Mouse (Mus musculus) Patski (cell line): Measurements from ENCODE around the gene Bmt2. TPM values are rescaled to one million over a fixed set of nuclear protein-coding genes. Genes with fewer than 3 reads are reported as not detected.

ENCODE experiments used
- ATAC-seq: fragments of 100-300 bp; one replicate; pipeline ENCODE4 v1.8.0; 2021
- CTCF ChIA-PET: fragments of 350-600 bp; sonication (Branson Sonifier 250); formaldehyde crosslinking; loops from one replicate; lab custom pipeline; 2022; ENCODE audit warnings: inconsistent platforms; lab: Charles Lee
- POLR2A ChIA-PET: fragments of 350-600 bp; sonication (Branson Sonifier 250); formaldehyde crosslinking; loops from one replicate; lab custom pipeline; 2022; ENCODE audit warnings: antibody characterized with exemption, inconsistent platforms; lab: Charles Lee
- DNase-seq: peaks from one replicate; pipeline ENCODE4 v3.0.0-alpha.2; 2011; ENCODE audit warnings: low read depth, low spot score
- H3K27me3 ChIP-seq: fragments of 371-371 bp; one replicate; pipeline ENCODE4 v1.5.1; 2021
- CTCF ChIP-seq: fragments of 100-300 bp; IDR thresholded peaks from one replicate; pipeline ENCODE4 v1.5.1; 2021
- in situ Hi-C: fragments of 300-500 bp; cut with MboI; formaldehyde crosslinking; loops from 3 replicates; pipeline ENCODE4 v1.11.1; 2018; ENCODE audit warnings: low pct_unique_long_range_greater_than_20kb, mixed read lengths
- polyA plus RNA-seq: library from polyadenylated mRNA; unstranded; gene quantifications from one replicate; pipeline ENCODE4 v1.2.3, GENCODE M21; 2021

Gene Bmt2
- polyA plus RNA-seq, 1 experiment from 2014 or later: 13.7 TPM

DNA sequence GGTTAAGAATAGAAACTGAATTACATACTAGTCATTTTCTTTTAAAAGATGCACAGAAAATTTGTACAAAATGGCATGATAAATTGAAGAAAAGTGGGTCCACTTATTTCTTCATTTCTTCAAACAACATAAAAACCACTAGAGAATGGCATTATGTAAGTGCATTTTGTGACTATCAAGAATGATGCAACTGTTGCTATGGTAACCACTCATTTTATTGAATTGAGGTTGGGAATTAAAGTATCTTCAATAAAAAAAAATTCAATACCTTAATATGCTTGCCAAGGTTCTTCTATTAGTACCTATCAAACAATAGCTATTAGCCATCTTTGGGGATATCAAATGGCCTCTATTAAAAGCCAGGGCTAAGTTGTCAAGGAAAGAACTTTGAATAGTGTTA is 1.6 kb downstream of the Bmt2 start:
- ChIA-PET CTCF (interaction anchor here (1.1 kb wide), 1 partner anchor 12 kb away, joined by 3 read pairs; no protein-coding TSS in a partner anchor), POLR2A (no interaction called here)
- DNase-seq: no peak
- no peak for ATAC-seq
- in situ Hi-C loops: loop anchor here (10.0 kb wide), 1 partner anchor 189 kb away; no protein-coding TSS in a partner anchor
- H3K27me3 ChIP-seq: no peaks in the 10 kb centered on the region
- no peak for TF ChIP-seq CTCF

DNA sequence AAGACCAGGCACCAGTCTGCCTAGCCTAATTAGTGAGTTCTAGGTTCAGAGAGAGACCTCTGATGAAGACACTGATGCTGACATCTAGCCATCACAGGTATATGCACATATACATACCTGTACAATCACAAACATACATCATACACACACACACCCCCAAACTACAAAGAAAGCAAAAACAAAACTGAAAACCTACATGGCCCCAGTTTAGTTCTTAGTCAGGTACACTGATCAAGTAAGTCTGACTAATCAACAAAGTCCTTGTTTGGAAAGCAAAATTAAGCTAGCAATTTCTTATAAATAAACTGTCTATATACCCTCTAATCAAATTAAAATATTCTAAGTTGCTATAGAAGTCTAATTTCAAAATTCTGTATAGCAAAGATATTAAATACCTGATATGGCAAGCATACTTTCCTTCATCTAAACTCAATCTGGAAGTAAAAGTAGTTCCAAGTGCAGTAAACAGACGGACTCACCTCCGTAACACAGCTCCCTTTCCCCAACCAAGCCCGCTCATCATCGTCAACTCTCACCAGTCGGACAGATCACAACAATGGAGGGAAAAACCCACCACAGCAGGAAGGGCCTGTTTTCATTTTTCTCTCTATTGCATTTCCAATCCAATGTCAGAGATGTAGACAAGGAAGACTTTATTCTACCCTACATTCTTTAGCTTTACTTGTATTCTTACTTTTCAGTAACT is 3.0 kb downstream of the Bmt2 start:
- no peak for ATAC-seq
- TF ChIP-seq CTCF: no peak
- in situ Hi-C loops: loop anchor here (10.0 kb wide), 1 partner anchor 190 kb away; no protein-coding TSS in a partner anchor
- CTCF ChIA-PET: no interaction called here
- DNase-seq: no peak
- POLR2A ChIA-PET: no interaction called here
- H3K27me3 ChIP-seq: no peaks in the 10 kb centered on the region

DNA sequence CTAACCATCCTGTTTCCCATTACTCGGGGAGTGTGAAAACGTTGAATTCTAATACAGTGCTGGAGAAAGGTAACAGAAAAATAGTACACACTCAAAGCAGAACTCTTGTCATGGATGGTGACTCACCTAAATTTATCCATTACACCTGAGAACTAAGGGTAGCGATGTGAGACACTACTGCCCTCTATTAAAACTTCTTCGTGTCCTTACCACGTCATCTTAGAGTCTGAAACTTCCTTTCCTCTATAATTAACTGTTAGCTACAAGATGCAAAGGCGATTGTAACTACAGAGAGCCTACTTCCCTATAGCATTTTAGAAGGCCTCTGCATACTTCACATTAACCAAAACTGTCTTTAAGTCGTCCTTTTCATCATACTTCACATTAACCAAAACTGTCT is 12.1 kb downstream of the Bmt2 start:
- ATAC-seq: no peak
- no peak for DNase-seq
- ChIA-PET POLR2A (no interaction called here), CTCF (no interaction called here)
- in situ Hi-C loops: no loop called here
- no peaks in the 10 kb centered on the region for H3K27me3 ChIP-seq
- no peak for TF ChIP-seq CTCF

DNA sequence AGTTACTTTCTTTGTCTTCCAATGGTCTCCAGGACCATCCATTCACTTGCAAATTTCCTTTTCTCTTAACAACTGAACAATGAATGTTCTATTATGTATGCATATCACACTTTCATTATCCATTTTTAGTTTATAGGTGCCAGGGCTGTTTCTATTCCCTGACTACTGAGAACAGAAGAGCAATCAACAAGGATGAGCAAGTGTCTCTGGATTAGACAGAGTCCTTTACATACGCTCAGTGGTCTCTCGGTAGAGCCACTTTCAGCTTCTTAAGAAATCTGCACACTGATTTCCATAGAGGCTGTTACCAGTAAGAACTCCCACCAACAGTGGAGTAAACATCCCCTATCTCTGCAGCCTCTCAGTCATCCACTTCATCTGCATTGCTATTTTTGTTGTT is 19.8 kb downstream of the Bmt2 start:
- in situ Hi-C loops: no loop called here
- DNase-seq (no peak), ATAC-seq (no peak)
- TF ChIP-seq CTCF: no peak
- POLR2A ChIA-PET: no interaction called here
- CTCF ChIA-PET: interaction anchor here (1.3 kb wide), 1 partner anchor 12 kb away, joined by 4 read pairs; no protein-coding TSS in a partner anchor
- no peaks in the 10 kb centered on the region for H3K27me3 ChIP-seq

DNA sequence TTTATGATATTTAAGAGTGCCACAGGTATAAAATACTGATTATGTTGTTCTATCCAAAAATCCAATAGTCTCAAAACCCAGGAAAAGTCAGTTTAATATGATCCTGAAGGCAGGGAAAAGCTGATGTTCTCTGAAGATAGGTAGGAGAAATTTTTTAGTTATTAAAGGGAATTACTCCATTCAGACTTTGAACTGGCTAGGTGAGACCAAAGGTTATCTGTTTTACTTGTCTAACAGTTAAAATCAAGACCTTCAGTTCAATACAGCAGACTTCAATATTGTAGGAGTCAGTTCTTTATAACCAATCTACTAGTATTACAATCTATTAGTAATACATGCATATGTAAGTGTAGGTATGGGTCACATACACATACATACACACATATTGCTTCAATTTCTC is 23.7 kb downstream of the Bmt2 start:
- no peak for TF ChIP-seq CTCF
- POLR2A ChIA-PET: no interaction called here
- ATAC-seq (no peak), DNase-seq (no peak)
- in situ Hi-C loops: no loop called here
- no peaks in the 10 kb centered on the region for H3K27me3 ChIP-seq
- CTCF ChIA-PET: no interaction called here

DNA sequence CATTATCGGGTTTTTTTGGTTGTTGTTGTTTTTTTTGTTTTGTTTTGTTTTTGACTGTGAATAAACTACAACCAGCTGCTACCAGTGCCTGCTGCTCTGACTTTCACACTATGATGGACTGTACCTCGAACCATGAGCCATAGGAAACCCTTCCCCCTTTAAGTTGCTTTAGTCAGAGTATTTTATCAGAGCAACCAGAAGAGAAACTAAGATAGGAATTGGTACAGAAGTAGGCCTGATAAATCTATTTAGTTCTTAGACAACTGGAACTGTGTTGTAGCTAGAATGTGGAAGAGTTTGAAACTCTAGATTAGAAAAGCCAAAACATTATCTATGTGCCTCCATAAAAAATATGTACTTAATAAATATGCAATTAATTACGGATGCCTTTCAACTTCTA is 25.5 kb downstream of the Bmt2 start:
- in situ Hi-C loops: no loop called here
- ChIA-PET POLR2A (no interaction called here), CTCF (no interaction called here)
- no peak for DNase-seq
- no peak for TF ChIP-seq CTCF
- no peak for ATAC-seq
- no peaks in the 10 kb centered on the region for H3K27me3 ChIP-seq

DNA sequence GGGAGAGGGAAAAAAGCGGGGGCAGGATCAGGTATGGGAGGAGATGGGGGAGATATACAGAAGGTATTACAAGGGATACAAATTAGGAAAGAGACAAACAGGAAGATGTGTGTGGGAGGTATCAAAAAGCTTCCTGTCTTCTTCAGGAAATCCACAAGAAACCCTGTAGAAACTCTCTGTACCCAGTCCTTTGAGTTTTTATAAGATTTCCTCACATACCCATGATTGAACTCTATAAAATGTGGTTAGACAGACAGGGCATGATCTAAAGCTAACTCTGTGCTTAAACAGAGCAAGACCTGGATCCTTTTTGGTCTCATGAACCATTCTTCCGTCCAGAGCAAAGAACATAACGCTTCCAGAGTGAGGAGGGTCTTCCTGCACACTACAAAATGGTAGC is 26.9 kb downstream of the Bmt2 start:
- ChIA-PET CTCF (no interaction called here), POLR2A (no interaction called here)
- no peak for DNase-seq
- no peak for ATAC-seq
- H3K27me3 ChIP-seq: no peaks in the 10 kb centered on the region
- in situ Hi-C loops: no loop called here
- no peak for TF ChIP-seq CTCF

DNA sequence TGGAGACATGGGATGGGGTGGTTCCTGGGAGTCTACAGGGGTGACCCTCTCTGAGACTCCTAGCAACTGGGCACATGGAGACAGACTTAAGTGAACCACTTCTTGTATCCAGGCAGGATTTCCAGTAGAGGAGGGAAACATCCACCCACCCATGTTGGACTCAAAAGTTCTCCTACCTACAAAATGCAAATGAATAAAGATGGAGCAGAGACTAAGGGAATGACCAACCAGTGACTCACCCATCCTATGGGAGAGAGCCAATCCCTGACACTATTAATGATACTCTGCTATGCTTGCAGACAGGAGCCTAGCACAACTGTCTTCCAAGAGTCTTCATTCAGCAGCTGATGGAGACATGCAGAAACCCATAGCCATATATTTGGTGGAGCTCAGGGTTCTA is 29.5 kb downstream of the Bmt2 start:
- ChIA-PET CTCF (no interaction called here), POLR2A (no interaction called here)
- no peak for DNase-seq
- in situ Hi-C loops: no loop called here
- TF ChIP-seq CTCF: no peak
- no peak for ATAC-seq
- H3K27me3 ChIP-seq: no peaks in the 10 kb centered on the region

DNA sequence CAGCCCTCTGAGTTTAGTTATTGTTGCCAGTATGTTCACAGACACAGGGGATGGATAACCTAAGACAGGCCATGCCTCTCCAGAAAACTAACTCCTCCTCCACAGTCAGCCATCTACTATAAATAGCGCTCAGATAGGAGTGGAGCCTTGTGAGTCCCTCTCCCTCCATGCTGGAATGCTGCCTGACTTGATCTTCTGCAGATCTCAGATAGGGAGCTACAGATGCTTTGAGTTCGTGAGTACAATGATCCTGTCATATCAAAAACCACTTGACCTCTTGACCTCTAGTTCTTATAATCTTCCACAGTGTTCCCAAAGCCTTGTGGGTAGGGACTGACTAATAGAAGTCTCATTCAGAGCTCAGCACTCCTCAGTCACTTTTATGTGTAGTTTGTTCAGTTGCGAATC is 41.2 kb downstream of the Bmt2 start:
- CTCF ChIA-PET: no interaction called here
- ATAC-seq (no peak), DNase-seq (no peak)
- no peaks in the 10 kb centered on the region for H3K27me3 ChIP-seq
- POLR2A ChIA-PET: no interaction called here
- TF ChIP-seq CTCF: no peak
- in situ Hi-C loops: no loop called here

DNA sequence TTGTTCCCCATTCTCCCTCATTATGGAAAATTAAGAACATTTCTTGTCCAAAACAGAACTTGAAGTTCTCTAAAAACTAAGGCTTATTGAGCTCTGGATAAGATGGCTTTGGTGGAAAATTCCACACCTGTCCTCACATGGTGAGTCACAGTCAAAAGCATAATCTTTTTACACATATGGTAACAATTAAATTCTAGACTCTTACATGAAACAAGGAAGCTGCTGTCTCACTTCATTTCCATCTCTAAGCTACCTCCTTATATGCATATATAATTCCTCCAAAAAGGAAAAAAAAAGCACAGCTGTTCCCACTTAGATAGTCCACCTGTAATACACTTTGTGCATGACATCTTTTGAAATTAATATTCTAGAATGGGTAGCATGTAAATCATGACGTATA is 45.2 kb downstream of the Bmt2 start:
- DNase-seq (no peak), ATAC-seq (no peak)
- CTCF ChIA-PET: interaction anchor here (4.3 kb wide), 1 partner anchor 8 kb away, joined by 13 read pairs; no protein-coding TSS in a partner anchor
- TF ChIP-seq CTCF: no peak
- H3K27me3 ChIP-seq: no peaks in the 10 kb centered on the region
- in situ Hi-C loops: no loop called here
- POLR2A ChIA-PET: no interaction called here

DNA sequence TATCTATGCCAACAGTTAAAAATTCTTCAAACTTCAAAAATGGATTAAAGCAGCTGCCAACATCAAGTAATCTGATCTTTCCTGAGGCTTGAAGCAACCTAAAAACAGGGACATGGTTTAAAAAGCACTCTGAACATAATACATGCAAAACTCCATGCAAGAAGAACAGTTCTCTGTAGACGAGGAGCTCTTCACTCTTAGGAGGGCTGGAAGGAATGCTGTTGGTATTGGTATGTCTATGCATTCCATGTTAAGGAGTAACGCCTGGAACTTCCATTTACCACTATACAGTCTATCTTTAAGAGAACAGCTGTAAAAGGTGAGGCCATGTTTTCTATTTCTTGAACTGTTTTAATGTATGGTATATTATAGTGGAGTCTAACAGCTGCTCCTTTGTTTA is 47.2 kb downstream of the Bmt2 start:
- ChIA-PET CTCF (interaction anchor here (1.2 to 4.3 kb wide), 3 partner anchors 10 to 22 kb away, joined by 3 to 13 read pairs (median 5); no protein-coding TSS in a partner anchor), POLR2A (interaction anchor here (1.3 kb wide), 1 partner anchor 11 kb away, joined by 5 read pairs; no protein-coding TSS in a partner anchor)
- DNase-seq: no peak
- in situ Hi-C loops: no loop called here
- ATAC-seq: no peak
- TF ChIP-seq CTCF: no peak
- no peaks in the 10 kb centered on the region for H3K27me3 ChIP-seq

DNA sequence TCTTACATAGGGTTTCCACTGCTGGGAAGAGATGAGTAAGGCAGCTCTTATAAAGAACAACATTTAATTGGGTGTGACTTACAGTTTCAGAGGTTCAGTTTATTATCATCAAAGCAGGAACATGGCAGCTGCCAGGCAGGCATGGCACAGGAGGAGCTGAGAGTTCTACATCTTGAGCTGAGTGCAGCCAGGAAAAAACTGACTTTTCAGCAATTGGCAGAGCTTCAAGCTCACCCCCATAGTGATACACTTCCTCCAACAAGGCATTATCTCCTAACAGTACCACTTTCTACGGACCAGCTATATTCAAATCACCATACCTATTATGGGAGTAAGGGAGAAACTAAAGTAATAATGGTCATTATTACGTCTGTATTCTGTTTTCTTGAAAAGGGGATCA is 58.1 kb downstream of the Bmt2 start:
- CTCF ChIA-PET: no interaction called here
- DNase-seq: no peak
- TF ChIP-seq CTCF: no peak
- in situ Hi-C loops: loop anchor here (25.0 kb wide), 1 partner anchor 557 kb away; the partner anchor contains the start of gene Tmem106b
- H3K27me3 ChIP-seq: no peaks in the 10 kb centered on the region
- ATAC-seq: no peak
- POLR2A ChIA-PET: no interaction called here
